Mouse (Mus musculus) brown adipose tissue, adult 24 weeks (tissue): ENCODE data around the gene Cabs1. TPM values are rescaled to one million over a fixed set of nuclear protein-coding genes. Genes with fewer than 3 reads are reported as not detected.

ENCODE experiments used
- H3K27ac ChIP-seq: fragments of 200-500 bp; replicated peaks from 2 replicates; pipeline ENCODE4 v1.5.1; 2012; ENCODE audit warnings: low read depth, mild to moderate bottlenecking, low read length
- H3K4me1 ChIP-seq: fragments of 200-500 bp; 2 replicates; pipeline ENCODE4 v1.6.1; 2012; ENCODE audit warnings: low read length, mixed read lengths; ENCODE audit not compliant: control insufficient read depth, insufficient read depth, insufficient read length
- H3K4me3 ChIP-seq: fragments of 200-500 bp; 2 replicates; pipeline ENCODE4 v1.5.1; 2012; ENCODE audit warnings: low read depth, mild to moderate bottlenecking, low read length, moderate library complexity; ENCODE audit not compliant: insufficient read depth
- polyA plus RNA-seq: library from polyadenylated mRNA; stranded (reverse); fragments of >200 nt; gene quantifications from 2 replicates; pipeline ENCODE4 v1.2.4, GENCODE M21; 2012; ENCODE audit not compliant: missing spikeins, insufficient read depth, insufficient read length

Cabs1 gene
- polyA plus RNA-seq = not detected in 2 replicates

- no peak within 1 kb of the TSS for H3K4me3 ChIP-seq
- H3K27ac ChIP-seq = no peak within 1 kb of the TSS
Observed at GRCm38 (mm10) chr5:87979139-87979538, at the start of gene Cabs1. TSS of gene Cabs1 (plus strand) at chr5:87979439.

DNA sequence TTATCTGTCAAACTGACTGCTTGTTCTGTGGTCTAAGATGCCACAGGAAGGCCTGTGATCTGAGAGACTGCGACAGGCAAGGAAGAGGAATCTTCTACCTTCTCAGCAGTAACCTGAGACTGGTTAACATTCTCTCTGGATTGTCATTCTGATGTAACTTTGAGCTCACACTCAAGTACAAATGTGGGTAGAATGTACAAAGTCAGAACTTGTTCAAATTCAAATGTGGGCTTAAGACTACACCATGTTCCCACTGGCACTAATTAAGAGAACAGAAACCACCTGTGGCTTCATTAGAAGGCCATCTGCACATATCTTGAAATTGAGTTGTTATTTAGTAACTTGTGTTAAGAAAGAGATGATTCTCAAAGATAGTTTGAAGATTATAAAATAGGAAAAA lies 47.6 kb upstream of the Cabs1 start:
- Histone ChIP-seq H3K27ac (no peak overlapping the region), H3K4me3 (no peak overlapping the region), H3K4me1 (no peaks in the 10 kb centered on the region)

More at GRCm38 (mm10) chr5:87979139-87979538, at the start of gene Cabs1:
- no peaks in the 10 kb centered on the region for H3K4me1 ChIP-seq

DNA sequence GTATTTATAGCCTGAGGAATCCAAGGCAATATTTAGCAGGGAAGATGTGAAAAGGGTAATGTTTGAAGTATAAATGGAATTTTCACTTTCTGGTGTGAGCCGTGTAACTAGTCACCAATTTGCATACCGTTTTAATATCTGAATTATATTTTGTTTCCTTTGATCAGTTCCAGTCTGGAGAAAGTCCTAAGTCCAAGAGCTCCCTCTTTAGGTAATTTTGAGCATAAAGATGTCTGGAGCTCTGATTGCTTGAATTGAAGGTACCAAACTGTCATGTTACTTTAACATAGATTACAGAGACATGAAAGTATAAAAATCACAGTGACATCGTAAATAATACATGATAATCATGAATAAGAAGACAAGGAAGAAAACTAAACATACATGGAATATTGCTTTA lies 38.5 kb upstream of the Cabs1 start:
- Histone ChIP-seq H3K4me1 (no peaks in the 10 kb centered on the region), H3K27ac (no peak overlapping the region), H3K4me3 (no peak overlapping the region)

DNA sequence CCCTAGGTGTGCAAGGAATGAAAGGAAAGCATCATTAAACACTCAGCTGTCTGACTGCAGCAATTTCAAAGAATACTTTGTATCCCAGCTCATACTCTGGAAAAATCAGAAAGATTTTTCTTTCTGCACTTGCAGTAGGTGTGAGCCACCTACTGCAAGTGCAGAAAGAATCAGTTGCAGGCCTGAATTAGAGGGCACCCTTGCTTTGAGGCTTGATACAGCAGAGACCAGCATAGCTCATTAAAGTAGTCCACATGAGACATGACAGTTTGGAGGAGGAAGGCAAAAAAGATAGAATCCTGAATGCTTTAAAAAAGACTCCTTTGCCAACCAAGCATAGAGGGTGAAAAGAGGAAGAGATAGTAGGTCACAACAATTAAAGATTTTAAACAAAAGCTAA lies 36.7 kb upstream of the Cabs1 start:
- Histone ChIP-seq H3K27ac (no peak overlapping the region), H3K4me3 (no peak overlapping the region), H3K4me1 (no peaks in the 10 kb centered on the region)

GRCm38 (mm10) chr5:87951836-87952235 lies 27.4 kb upstream of the Cabs1 start:
- H3K27ac ChIP-seq = no peak overlapping the region

DNA sequence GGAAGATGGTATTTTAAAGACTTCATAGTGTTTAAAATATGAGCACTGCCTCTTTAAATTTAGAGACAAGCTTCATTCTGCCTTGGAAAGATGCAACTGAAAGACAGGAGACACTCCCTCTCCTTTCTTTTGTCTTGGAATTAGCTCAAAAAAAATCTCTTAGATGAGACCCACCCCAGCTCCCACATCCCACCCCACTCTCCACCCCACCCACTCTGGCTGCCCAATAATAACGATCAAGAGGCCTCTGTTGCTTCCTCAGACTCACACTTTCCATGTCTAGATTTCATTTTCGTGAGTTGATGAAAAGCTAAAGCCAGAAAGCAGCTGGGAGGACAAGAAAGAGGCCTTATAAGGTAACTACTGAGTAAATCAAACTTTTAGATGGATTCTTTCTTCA lies 10.0 kb upstream of the Cabs1 start, which contains the start of the genes 2310003L06Rik and Gm28434:
TSS of gene 2310003L06Rik (plus strand) at position 259 of the 400 bp plus-strand sequence.
TSS of gene Gm28434 (plus strand) at position 317 of the 400 bp plus-strand sequence.
- no peak within 1 kb of the TSS for H3K27ac ChIP-seq
- no peaks in the 10 kb centered on the region for H3K4me1 ChIP-seq
- H3K4me3 ChIP-seq = no peak within 1 kb of the TSS

More at GRCm38 (mm10) chr5:87951836-87952235, 27.4 kb upstream of the Cabs1 start:
- no peak overlapping the region for H3K4me3 ChIP-seq
- H3K4me1 ChIP-seq = no peaks in the 10 kb centered on the region

GRCm38 (mm10) chr5:87982468-87983214 lies 3.4 kb downstream of the Cabs1 start:
- Histone ChIP-seq H3K4me3 (no peak overlapping the region), H3K4me1 (no peaks in the 10 kb centered on the region), H3K27ac (no peak overlapping the region)

- Histone ChIP-seq H3K4me3 (no peak within 1 kb of the TSS), H3K4me1 (no peaks in the 10 kb centered on the region), H3K27ac (no peak within 1 kb of the TSS)
Observed at GRCm38 (mm10) chr5:88002249-88002648, 23.0 kb downstream of the Cabs1 start, which contains the start of gene Smr3a. TSS of gene Smr3a (plus strand) at chr5:88002549.

- Histone ChIP-seq H3K27ac (no peak overlapping the region), H3K4me1 (no peaks in the 10 kb centered on the region), H3K4me3 (no peak overlapping the region)
Observed at GRCm38 (mm10) chr5:88005241-88005640, 26.0 kb downstream of the Cabs1 start.

Other genes with a start within 250 kb of the Cabs1 start
- gene Csn1s2a, start 204.9 kb upstream of the Cabs1 start, polyA plus RNA-seq = not detected in 2 replicates
- gene Csn1s2b, start 171.4 kb upstream of the Cabs1 start, polyA plus RNA-seq = not detected in 2 replicates
- gene Prr27, start 153.8 kb upstream of the Cabs1 start, polyA plus RNA-seq = not detected in 2 replicates
- gene Odam, start 94.4 kb upstream of the Cabs1 start, polyA plus RNA-seq = not detected in 2 replicates
- not detected in 2 replicates for gene Csn3, start 53.9 kb upstream of the Cabs1 start, polyA plus RNA-seq
- gene 2310003L06Rik, start 10.0 kb upstream of the Cabs1 start, polyA plus RNA-seq = not detected in 2 replicates
- not detected in 2 replicates for gene Gm28434, start 9.9 kb upstream of the Cabs1 start, polyA plus RNA-seq
- gene Smr3a, start 23.1 kb downstream of the Cabs1 start, polyA plus RNA-seq = not detected in 2 replicates
- gene Smr2, start 107.1 kb downstream of the Cabs1 start, polyA plus RNA-seq = not detected in 2 replicates
- gene Gm11116, start 132.1 kb downstream of the Cabs1 start, polyA plus RNA-seq = not detected in 2 replicates
- gene Gm11115, start 174.7 kb downstream of the Cabs1 start, polyA plus RNA-seq = not detected in 2 replicates